Mouse (Mus musculus) heart, postnatal 10 days (tissue): ENCODE results near the gene Zdhhc23. TPM values are rescaled to one million over a fixed set of nuclear protein-coding genes. Genes with fewer than 3 reads are reported as not detected.

Experiments used
- DNase-seq, 2 experiments: peaks; one replicate each; pipeline ENCODE4 v3.0.0; 2021
- intact Hi-C: fragments of 180-260 bp; cut with DNase I; formaldehyde crosslinking; loops from one replicate; pipeline ENCODE4 v1.15.1; 2025
- total RNA-seq, 2 experiments: library from RNA; stranded (reverse); gene quantifications; 2 replicates each; pipeline ENCODE4 v1.2.3; 2021

The Zdhhc23 gene
- total RNA-seq: 1 to 10 TPM in 1 of 2 experiments, under 1 TPM in 1; 0.93 to 1.2 TPM

DNA sequence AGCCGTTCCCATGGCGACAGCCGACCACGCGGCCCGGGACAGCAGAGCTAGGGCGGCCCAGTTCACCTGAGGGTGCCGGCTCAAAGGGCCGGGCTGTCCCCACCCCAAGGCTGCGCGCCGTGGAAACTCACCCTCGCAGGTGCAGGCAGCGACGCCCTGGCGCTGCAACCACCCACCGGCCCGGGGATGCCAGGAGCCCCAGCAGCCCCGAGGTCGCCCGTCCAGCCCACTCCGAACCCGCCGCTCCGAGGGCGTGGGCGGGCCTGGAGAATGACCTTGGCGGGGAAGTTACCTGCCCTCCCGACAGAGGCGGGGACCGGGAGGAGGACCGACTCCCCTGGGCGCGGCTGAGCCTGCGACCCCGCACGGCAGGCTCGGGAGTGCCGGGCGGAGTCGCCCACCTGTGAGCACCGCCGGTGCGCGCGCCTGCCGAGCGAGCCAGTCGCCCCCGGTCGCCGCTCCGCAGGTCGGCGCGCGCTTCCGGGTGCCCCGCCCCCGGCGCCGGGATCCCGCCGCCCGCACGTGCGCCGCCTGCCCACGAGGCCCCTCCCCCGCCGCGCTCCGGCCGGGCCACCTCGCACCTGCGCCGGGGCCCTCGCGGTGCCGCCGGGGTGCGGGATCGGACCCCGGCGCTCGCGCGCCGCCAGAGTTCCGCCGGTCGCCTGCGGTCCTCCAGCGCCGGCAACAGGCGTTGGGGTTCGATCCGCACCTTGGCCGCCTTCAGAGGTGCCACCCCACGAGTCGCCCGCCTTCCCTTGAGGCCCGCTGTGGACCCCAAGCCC lies at the start of gene Zdhhc23:
Gene Zdhhc23 (minus strand): TSS at position 464 of the 782 bp plus-strand sequence.
- intact Hi-C loops: no loop called here
- peak; percentile 25 to 28 for DNase-seq

DNA sequence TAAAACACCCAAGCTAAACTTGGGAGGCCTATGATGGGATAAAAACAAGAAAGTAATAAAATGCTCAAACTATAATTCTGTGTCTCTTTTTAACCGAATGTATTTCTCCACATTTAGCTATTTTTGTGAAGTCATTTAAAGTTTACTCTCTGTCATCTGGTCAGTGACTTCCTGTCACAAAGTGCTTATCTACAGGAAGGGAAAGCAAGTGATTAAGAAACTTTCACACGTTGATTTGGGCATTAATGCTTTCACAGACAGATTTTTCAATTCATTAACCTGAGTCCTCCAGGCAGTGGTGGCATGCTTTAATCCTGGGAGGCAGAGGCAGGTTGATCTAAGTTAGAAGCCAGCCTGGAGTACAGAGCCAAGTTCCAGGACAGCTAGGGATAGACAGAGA lies 49.7 kb upstream of the Zdhhc23 start:
- no peak for DNase-seq
- intact Hi-C loops: no loop called here

GRCm38 (mm10) chr16:44026822-44027221 lies 47.2 kb upstream of the Zdhhc23 start:
- intact Hi-C loops: no loop called here
- no peak for DNase-seq

GRCm38 (mm10) chr16:44026210-44026609 lies 46.6 kb upstream of the Zdhhc23 start:
- intact Hi-C loops: no loop called here
- no peak for DNase-seq

GRCm38 (mm10) chr16:44018986-44019548 lies 39.5 kb upstream of the Zdhhc23 start:
- intact Hi-C loops: no loop called here
- no peak for DNase-seq

- intact Hi-C loops: no loop called here
- DNase-seq: no peak
Measured at GRCm38 (mm10) chr16:44018372-44018771, 38.8 kb upstream of the Zdhhc23 start.

DNA sequence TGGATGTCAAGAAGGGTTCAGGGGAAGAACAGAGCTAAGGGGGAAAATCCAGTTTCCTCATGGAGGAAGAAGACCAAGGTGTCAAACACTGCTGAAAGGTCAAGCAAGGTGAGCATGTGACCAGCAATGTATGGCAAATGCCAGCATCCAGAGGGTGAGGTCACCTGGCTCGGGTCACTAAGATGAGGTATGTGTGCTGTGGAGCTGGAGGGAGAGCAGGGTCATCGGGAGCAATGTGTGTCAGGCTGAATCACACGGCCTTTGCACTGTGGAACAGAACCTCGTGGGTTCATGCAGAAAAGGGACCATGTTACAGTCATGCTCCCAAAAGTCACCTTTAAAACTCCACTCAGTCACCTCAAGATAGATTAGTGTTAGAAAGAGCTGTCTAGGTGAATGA lies 38.1 kb upstream of the Zdhhc23 start:
- DNase-seq: no peak
- intact Hi-C loops: no loop called here

DNA sequence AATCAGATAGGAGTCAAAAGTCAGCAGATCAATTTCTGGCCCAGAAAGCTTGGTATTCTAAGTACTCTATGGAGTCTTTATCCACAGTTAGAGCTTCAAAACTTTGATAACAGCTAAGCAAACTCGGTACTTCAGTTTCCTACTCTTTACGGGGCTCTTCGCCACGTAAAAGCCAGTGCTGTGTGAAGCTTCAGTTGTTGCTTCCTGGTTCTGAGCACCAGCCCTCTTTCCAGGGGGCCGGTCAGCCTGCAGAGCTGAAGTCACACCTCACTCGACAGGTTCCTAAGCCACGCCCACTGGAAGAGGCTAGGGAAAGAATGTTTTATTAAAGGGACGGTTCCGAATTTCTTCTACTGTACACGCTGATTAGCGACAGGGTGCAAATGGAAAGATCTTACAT lies 36.6 kb upstream of the Zdhhc23 start:
- peak; percentile 33 to 54 for DNase-seq

DNA sequence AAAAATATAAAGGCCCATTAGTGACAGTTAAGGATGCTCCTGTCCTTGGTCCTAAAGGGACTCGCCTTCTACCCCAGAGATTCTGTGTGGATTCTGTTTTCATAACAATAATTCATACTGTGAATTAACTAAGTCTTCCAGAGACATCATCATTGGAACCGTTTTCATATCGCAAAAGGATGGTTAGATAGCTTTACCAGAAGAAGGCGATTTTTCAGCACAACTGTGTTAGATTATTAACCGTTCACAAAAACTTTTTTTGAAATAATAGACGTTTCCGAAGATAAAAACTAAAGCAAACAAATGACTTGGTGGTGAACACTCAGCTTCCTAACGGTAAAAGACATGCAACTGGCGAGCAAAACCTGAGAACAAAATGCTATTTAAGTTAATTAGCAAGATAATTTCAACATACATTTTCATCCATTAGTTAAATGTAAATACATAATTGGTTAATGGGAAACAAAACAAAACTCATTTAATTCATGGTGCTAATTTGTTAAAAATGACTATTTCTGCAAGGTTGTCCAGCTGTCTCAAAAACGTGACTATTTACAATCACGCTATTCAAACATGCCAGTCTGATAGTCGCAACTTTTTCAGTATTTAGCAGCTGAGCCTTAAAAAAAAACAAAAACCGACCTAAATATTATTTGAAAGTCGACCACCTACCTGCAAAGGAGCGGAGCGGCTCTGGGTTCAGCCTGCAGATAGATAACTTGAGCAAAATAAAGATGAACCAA lies 36.0 kb upstream of the Zdhhc23 start:
- DNase-seq: no peak
- intact Hi-C loops: no loop called here

More for the DNA sequence above, 36.6 kb upstream of the Zdhhc23 start:
- intact Hi-C loops: no loop called here

- no peak for DNase-seq
- intact Hi-C loops: no loop called here
Measured at GRCm38 (mm10) chr16:44011010-44011409, 31.4 kb upstream of the Zdhhc23 start.

DNA sequence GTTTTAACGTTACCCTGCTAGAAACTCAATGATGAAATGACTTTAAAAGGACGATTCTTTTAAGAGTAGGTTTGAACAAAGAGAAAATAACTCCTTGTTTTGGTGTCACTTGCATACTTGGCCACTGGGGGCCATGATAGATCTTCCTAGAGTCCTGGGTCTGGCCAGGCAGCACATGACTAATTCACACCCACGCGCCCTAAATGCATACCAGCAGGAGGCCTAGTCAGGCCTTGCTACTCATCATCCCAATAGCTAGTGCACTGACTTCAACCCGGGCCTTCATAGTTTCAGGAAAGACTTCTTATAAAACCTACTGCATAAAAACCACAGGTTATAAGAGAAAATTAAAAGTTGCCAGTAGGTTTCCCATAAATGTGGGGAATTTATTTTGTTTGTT lies 22.5 kb upstream of the Zdhhc23 start:
- DNase-seq: peak in 1 of 2 experiments; percentile 14
- intact Hi-C loops: no loop called here

- intact Hi-C loops: no loop called here
- DNase-seq: no peak
Measured at GRCm38 (mm10) chr16:43999541-43999940, 19.9 kb upstream of the Zdhhc23 start.

DNA sequence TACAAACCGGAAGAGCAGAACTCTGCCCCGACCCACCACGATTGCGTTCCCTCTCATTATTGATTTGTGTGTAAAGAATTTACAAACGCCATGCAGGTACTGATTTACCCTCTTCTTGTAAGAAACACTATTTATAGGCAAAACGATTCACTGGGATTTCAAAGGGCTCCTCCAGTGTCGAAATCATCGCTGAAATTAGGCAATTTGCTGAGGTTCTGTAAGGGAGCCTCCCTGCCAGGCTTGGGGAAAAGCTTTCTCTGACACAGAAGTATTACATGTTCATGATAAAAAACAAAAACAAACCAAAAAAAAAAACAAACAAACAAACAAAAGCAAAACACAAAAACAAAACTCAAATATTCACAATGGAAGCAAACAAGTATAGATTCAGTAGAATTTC lies 19.5 kb upstream of the Zdhhc23 start:
- intact Hi-C loops: no loop called here
- no peak for DNase-seq

GRCm38 (mm10) chr16:43994623-43995022 lies 15.0 kb upstream of the Zdhhc23 start:
- no peak for DNase-seq
- intact Hi-C loops: no loop called here

GRCm38 (mm10) chr16:43986299-43986698 lies 6.7 kb upstream of the Zdhhc23 start:
- intact Hi-C loops: no loop called here
- no peak for DNase-seq

DNA sequence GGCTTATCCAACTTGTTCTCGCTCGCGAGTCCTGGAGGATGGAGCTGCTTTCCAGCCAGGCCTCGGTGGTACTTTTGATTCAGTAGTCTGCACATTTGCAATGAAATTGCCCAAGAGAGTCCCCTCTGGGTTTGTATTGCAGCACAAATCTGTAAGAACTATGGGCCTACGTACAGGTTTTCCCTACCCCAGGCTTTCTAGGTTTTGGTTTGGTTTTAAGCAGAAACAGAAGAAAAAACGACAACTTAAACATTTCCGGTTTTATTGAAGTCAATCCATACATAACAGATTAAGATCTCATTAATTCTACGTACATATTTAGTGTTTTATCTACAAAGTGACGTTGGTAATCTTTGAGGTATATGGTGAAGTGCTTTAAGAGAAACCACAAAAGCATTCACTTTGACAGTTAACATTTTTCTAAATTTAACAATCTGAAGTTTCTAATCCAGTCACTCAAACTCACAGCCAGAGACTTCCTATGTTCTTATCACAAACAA lies 569 bp upstream of the Zdhhc23 start:
- intact Hi-C loops: no loop called here
- DNase-seq: no peak

DNA sequence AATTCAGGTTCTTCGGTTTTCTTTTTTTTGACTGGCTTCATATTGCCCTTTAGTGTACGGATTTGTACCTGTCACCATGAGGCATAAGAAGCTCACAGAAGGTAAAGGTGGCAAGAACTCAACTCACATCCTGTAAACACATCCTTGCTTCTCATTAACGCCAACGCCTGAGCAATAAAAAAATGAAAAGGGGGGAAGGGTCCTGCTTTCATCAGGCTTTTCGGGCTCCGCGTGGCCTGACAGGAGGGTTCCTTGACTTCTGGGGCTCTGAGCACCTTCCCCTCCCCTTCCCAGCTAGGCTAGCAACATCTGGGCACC lies 622 bp downstream of the Zdhhc23 start:
- DNase-seq: no peak
- intact Hi-C loops: no loop called here

DNA sequence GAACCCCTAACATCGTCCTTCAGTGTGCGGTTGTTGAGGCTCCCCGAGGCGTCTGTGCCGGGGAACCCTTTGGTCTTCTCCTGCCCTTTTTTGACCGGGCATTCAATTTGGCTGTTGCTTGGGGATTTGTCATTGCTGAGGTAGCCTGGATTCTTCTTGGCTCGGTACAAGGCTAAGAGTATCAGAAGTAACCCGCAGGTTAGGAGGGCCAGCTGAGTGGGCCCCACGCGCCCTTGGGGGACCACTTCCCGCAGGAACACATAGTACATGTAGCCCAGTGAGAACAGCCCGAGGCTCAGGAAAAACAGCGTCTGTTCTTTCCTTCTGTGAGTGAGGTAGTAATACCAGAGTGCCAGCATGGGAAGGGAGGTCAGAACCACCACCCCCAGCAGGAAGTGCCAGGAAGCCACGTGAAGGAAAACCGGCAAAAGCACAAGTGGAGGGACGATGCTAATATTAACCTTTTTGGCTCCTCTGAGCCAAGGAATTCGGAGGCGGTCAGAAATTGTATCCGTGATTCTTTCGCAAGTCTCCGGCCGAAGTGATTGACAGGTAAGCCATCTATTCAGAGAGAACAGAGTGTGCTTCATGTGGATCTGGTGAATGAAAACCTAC lies 5.9 kb downstream of the Zdhhc23 start:
- DNase-seq: no peak
- intact Hi-C loops: no loop called here

DNA sequence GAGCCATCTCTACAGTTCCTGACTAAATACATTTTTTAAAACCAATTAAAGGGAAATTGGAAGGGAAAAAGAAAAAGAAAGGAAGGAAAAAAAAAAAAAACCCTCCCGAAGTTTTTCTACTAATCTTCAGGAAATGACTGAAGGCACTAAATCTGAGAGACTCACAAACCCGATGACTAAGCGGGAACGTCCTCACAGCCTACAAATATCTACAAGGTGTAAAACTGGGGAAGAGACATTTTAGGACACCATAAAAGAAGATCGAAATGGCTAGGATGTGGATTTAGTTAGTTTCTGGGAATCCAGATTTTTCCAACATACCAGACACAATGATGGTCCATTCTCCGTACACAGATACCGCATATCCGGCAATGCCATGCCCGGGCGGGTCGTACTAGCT lies 6.4 kb downstream of the Zdhhc23 start:
- intact Hi-C loops: no loop called here
- no peak for DNase-seq

DNA sequence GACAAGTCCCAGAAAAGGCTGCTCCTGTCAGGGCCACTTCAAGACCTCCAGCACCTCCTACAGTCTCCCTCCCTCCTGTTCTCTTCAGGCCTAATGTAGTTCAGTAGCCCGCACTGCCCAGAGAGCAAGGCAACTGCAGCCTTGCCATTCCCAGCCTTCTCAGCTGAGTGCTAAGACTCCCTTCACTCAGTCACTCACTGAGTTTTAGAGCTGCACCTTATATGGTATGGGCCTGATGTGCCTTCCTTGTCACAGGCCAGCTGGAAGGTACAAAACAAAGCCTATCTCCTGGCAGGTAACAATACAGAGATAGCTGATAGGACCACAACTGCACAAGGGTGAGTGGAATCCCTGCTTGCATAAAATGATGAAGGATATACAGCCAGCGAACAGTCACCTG lies 7.2 kb downstream of the Zdhhc23 start:
- no peak for DNase-seq
- intact Hi-C loops: no loop called here

DNA sequence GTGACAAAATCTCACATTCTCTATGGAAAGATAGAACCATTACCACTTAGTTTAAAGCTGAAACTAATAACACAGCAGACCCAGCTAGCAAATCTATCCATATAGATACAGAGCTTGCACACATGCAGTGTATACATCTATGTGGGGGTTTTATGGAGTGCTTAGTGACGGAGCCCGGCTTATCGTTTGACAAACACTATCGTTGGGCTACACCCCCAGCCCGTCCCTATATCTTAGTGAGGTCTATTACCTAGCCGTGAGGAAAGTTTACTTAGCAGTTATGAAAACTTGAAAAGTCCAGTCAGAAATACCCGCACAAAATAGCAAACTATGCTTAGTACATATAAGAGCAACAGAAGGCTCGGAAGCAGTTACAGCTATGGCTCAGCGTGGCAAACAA lies 7.8 kb downstream of the Zdhhc23 start:
- intact Hi-C loops: no loop called here

More for the DNA sequence above, 7.8 kb downstream of the Zdhhc23 start:
- no peak for DNase-seq
